Mouse (Mus musculus) olfactory bulb, adult 2 months (tissue): ENCODE measurements around the gene Etnk1. TPM values are rescaled to one million over a fixed set of nuclear protein-coding genes. Genes with fewer than 3 reads are reported as not detected.
A peak's percentile ranks its signal among the peaks of the same experiment; 100 is the strongest.

Experiments
- H3K27ac ChIP-seq: fragments of 200-500 bp; 2 replicates; pipeline ENCODE4 v1.5.1; 2012; ENCODE audit warnings: low read depth, low read length; ENCODE audit not compliant: insufficient read depth
- H3K4me1 ChIP-seq: fragments of 200-500 bp; 2 replicates; pipeline ENCODE4 v1.6.1; 2012; ENCODE audit warnings: low read length; ENCODE audit not compliant: control insufficient read depth, insufficient read depth
- H3K4me3 ChIP-seq: fragments of 200-500 bp; 2 replicates; pipeline ENCODE4 v1.5.1; 2012; ENCODE audit warnings: mild to moderate bottlenecking, low read depth, low read length, moderate library complexity; ENCODE audit not compliant: insufficient read depth
- CTCF ChIP-seq: fragments of 200-500 bp; IDR thresholded peaks from 2 replicates; pipeline ENCODE4 v1.5.1; 2012; ENCODE audit warnings: low read depth, mild to moderate bottlenecking, low read length, moderate library complexity; ENCODE audit not compliant: insufficient read depth
- POLR2A ChIP-seq: fragments of 200-500 bp; IDR thresholded peaks from 2 replicates; pipeline ENCODE4 v1.6.1; 2012; ENCODE audit warnings: mild to moderate bottlenecking, low read depth, low read length, moderate library complexity; ENCODE audit not compliant: insufficient read depth
- WGBS: fragments of 180-500 bp; shearing (Covaris S2); methylation state at CpG from one replicate; pipeline ENCODE4 v1.1.7; 2018; 5-methylcytosine and 5-hydroxymethylcytosine counted together
- polyA plus RNA-seq: library from polyadenylated mRNA; stranded (reverse); fragments of >200 nt; gene quantifications from 2 replicates; pipeline ENCODE4 v1.2.4, GENCODE M21; 2012; ENCODE audit warnings: low replicate concordance; ENCODE audit not compliant: missing spikeins, insufficient read depth, insufficient read length

Gene Etnk1
- 140 and 283 TPM in 2 replicates for polyA plus RNA-seq

DNA sequence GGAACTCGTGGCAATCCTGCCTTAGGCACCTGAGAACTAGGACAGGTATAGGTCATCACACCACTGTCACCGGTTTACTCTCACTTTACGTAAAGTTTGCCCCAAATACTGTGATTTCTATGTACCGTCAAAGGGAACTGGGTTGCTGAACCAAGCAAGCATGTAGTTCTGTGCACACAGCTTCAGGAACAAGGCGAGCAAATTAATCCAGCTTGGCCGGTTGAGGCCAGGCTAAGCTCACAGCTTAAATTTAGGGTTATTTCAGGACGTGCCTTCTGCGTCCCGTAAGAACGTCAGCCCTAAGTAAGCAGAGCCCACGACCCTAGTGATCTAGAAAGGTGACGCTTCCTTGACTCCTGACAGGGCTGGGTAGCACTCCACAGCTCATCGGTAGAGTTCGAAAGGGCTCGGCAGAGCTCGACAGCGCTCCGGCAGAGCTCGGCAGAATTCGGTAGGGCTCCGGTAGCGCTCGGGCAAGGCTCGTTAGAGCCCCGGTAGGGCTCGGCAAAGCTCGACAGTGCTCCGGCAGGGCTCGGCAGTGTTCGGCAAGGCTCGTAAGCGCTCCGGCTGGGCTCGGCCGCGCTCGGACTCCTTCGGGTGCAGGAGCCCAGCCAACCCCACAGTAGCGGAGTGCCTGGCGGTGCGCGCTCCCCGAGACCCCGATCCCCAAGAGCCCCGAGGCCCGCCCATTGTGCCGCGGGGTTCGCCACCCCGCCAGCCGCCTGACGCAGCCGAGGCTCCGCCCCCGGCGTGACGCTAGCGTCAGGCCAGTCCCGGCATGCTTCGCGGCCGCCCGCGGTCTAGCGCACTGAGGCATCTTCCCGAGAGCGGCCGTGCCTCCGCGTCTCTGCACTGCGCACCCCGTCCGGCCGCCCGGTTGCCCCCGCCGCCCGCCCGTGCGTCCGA, at the start of gene Etnk1:
TSS of gene Etnk1 (plus strand) at position 770 of the 906 bp plus-strand sequence.
- 1% methylated on average over 81 of the region's 81 CpGs for WGBS

GRCm38 (mm10) chr6:143119325-143119724, 47.7 kb upstream of the Etnk1 start:
- TF ChIP-seq CTCF (no peak), POLR2A (no peak)
- no peak overlapping the region for H3K27ac ChIP-seq
- 96% methylated on average over 6 of the region's 6 CpGs for WGBS
- H3K4me1 ChIP-seq, result peaks cover 5% of the 10 kb centered on the region
- H3K4me3 ChIP-seq, result no peak overlapping the region

More for the DNA sequence above, at the start of gene Etnk1:
- Histone ChIP-seq H3K27ac (peak within 1 kb of the TSS; percentile 95), H3K4me1 (peaks cover 5% of the 10 kb centered on the region; the same call in 1 of the 2 replicates), H3K4me3 (peak within 1 kb of the TSS; percentile 79)
- peak; percentile 60 for TF ChIP-seq POLR2A
- no peak for TF ChIP-seq CTCF

DNA sequence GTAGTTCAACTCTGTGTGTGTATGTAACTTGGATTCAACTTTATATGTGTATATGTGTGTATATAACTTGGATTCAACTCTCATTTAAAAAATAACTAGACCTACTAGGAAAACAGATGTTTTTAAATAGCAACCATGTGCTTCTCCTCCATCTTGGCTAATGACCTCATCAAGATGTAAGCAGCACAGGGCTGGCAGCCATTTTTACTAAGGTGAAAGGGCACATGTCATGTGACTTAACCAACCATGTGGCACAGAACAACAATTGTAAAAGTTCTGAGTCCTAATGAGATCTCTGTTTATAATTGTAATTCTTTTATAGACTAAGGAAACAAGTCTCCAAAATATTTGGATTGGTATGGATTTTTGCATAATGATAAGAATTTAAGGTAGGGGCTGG, 41.3 kb upstream of the Etnk1 start:
- Histone ChIP-seq H3K27ac (no peak overlapping the region), H3K4me3 (no peak overlapping the region), H3K4me1 (no peaks in the 10 kb centered on the region)
- no peak for TF ChIP-seq CTCF
- no peak for TF ChIP-seq POLR2A

GRCm38 (mm10) chr6:143129466-143129865, 37.6 kb upstream of the Etnk1 start:
- Histone ChIP-seq H3K4me1 (no peaks in the 10 kb centered on the region), H3K27ac (no peak overlapping the region), H3K4me3 (no peak overlapping the region)
- 92% methylated on average over 7 of the region's 7 CpGs for WGBS
- TF ChIP-seq POLR2A, result no peak
- no peak for TF ChIP-seq CTCF

GRCm38 (mm10) chr6:143129952-143130351, 37.1 kb upstream of the Etnk1 start:
- no peaks in the 10 kb centered on the region for H3K4me1 ChIP-seq
- no peak overlapping the region for H3K27ac ChIP-seq
- H3K4me3 ChIP-seq, result no peak overlapping the region
- no peak for TF ChIP-seq POLR2A
- TF ChIP-seq CTCF, result no peak
- 76% methylated on average over 3 of the region's 3 CpGs for WGBS

GRCm38 (mm10) chr6:143130411-143130810, 36.6 kb upstream of the Etnk1 start:
- Histone ChIP-seq H3K27ac (no peak overlapping the region), H3K4me1 (no peaks in the 10 kb centered on the region), H3K4me3 (no peak overlapping the region)
- 88% methylated on average over 4 of the region's 4 CpGs for WGBS
- TF ChIP-seq CTCF, result no peak
- no peak for TF ChIP-seq POLR2A

DNA sequence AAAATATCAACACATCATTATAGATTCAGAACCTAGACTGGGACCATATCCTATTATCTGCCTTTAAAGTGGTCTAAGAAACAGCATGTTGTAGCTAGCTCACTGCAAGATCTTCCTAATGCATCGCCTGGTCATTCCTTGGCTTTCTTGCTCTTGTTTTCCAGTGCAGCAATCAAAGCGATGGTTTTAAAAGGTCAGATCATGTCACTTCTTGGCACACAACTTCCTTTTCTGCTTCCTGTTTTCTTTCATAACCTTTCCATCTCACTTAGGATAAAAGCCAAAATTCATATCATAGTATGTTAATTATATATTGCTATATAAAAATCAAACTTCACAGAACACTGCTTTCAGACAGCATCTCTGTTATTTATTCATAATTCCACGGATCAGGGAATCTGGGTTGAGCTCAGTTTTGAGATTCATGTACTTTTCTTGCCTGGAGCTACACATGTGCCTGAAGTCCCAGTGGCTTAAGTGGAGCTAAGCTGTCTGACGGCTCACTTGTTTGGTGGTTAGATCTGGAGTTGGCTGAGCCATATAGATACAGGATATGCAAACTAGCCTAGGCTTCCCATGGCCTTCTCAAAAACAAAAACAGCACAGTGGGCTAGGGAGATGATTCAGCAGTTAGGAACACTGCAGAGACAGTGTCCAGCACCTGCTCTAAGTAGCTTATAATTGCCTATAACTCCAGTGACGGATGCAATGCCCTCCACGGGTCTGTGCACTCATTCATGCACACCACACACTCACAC, 34.9 kb upstream of the Etnk1 start:
- 73% methylated on average over 6 of the region's 6 CpGs for WGBS
- no peak overlapping the region for H3K27ac ChIP-seq
- H3K4me1 ChIP-seq, result no peaks in the 10 kb centered on the region
- no peak overlapping the region for H3K4me3 ChIP-seq
- TF ChIP-seq CTCF, result no peak
- TF ChIP-seq POLR2A, result no peak

DNA sequence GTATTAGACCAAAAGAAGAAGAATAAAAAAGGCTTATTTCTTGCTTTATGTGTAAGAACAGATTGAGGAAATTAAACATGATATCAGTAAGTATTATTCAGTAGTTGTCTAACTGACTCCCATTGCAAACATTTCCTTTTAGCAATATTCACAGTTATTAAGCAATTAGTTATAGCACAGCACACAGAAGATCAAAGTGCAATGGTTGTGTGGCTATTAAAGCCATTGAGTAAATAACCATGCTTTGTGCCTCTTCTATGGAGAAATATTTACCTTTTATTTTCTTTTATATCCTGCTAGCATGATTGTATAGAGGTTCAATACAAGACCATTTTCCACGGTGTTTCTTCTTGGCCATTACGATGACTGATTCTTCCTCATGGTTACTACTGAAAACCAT, 33.9 kb upstream of the Etnk1 start:
- Histone ChIP-seq H3K4me3 (no peak overlapping the region), H3K27ac (no peak overlapping the region), H3K4me1 (no peaks in the 10 kb centered on the region)
- WGBS, result 95% methylated on average over 2 of the region's 2 CpGs
- TF ChIP-seq POLR2A (no peak), CTCF (no peak)

GRCm38 (mm10) chr6:143135097-143135496, 31.9 kb upstream of the Etnk1 start:
- H3K4me1 ChIP-seq, result no peaks in the 10 kb centered on the region
- H3K4me3 ChIP-seq, result no peak overlapping the region
- TF ChIP-seq CTCF (no peak), POLR2A (no peak)
- H3K27ac ChIP-seq, result no peak overlapping the region
- 86% methylated on average over 13 of the region's 13 CpGs for WGBS
